Mouse (Mus musculus) embryonic facial prominence, embryonic 10.5 days (tissue): ENCODE measurements around the gene Gm20765. TPM values are rescaled to one million over a fixed set of nuclear protein-coding genes. Genes with fewer than 3 reads are reported as not detected.
"Not testable (repeated sequence)": the region's sequence is repeated elsewhere in the genome, so short reads cannot be mapped to it uniquely, and the experiment has no call there.

ENCODE experiments used
- DNase-seq: peaks from one replicate; pipeline ENCODE4 v3.0.0-alpha.2; 2017; ENCODE audit warnings: low spot score
- H3K27ac ChIP-seq: fragments of 300-500 bp; sonication (generic); replicated peaks from 2 replicates; pipeline ENCODE4 v1.5.1; 2016; ENCODE audit warnings: mild to moderate bottlenecking
- H3K27me3 ChIP-seq: fragments of 300-500 bp; sonication (generic); replicated peaks from 2 replicates; pipeline ENCODE4 v1.6.1; 2016; ENCODE audit warnings: low read depth, mild to moderate bottlenecking; ENCODE audit not compliant: poor library complexity, severe bottlenecking
- H3K36me3 ChIP-seq: fragments of 300-500 bp; sonication (generic); replicated peaks from 2 replicates; pipeline ENCODE4 v1.6.1; 2016; ENCODE audit warnings: mild to moderate bottlenecking, moderate library complexity
- H3K4me1 ChIP-seq: fragments of 300-500 bp; sonication (generic); 2 replicates; pipeline ENCODE4 v1.6.1; 2016
- H3K4me3 ChIP-seq: fragments of 300-500 bp; sonication (generic); 2 replicates; pipeline ENCODE4 v1.5.1; 2016; ENCODE audit warnings: mild to moderate bottlenecking, moderate library complexity
- H3K9me3 ChIP-seq: fragments of 300-500 bp; sonication (generic); 2 replicates; pipeline ENCODE4 v1.6.1; 2016; ENCODE audit warnings: mild to moderate bottlenecking
- WGBS: fragments of 180-500 bp; shearing (Covaris S2); methylation state at CpG from one replicate; pipeline ENCODE4 v1.1.7; 2016; 5-methylcytosine and 5-hydroxymethylcytosine counted together
- polyA plus RNA-seq: library from polyadenylated mRNA; unstranded; fragments of >200 nt; fragmentation: Nextera tagmentation; extraction: Ambion mirVana; gene quantifications from 2 replicates; pipeline ENCODE4 v1.2.1, GENCODE M21; 2016

Gm20765 gene
- polyA plus RNA-seq: not detected in 2 replicates

- H3K36me3 ChIP-seq, DNase-seq, H3K9me3 ChIP-seq, H3K27me3 ChIP-seq, H3K4me3 ChIP-seq, H3K4me1 ChIP-seq, H3K27ac ChIP-seq: not testable (repeated sequence)
- no CpG with 5 or more reads among the region's 3 CpGs for WGBS
Observed at GRCm38 (mm10) chr10:104185233-104185632, at the start of gene Gm20765. Gene Gm20765 (plus strand): TSS chr10:104185533.

GRCm38 (mm10) chr10:104142687-104143086 is 42.6 kb upstream of the Gm20765 start, which contains the start of gene Gm21293:
Gene Gm21293 (plus strand): TSS chr10:104142987.
- not testable (repeated sequence) for H3K4me3 ChIP-seq, H3K36me3 ChIP-seq, H3K9me3 ChIP-seq, H3K27ac ChIP-seq, H3K27me3 ChIP-seq, DNase-seq, H3K4me1 ChIP-seq
- no CpG with 5 or more reads among the region's 3 CpGs for WGBS

GRCm38 (mm10) chr10:104151197-104151596 is 34.1 kb upstream of the Gm20765 start, which contains the start of gene Gm6763:
Gene Gm6763 (plus strand): TSS chr10:104151497.
- H3K4me1 ChIP-seq, H3K36me3 ChIP-seq, H3K9me3 ChIP-seq, H3K4me3 ChIP-seq, H3K27ac ChIP-seq, H3K27me3 ChIP-seq, DNase-seq: not testable (repeated sequence)
- WGBS: no CpG with 5 or more reads among the region's 3 CpGs

- not testable (repeated sequence) for H3K36me3 ChIP-seq, DNase-seq, H3K9me3 ChIP-seq, H3K4me1 ChIP-seq, H3K27me3 ChIP-seq, H3K27ac ChIP-seq, H3K4me3 ChIP-seq
- WGBS: no CpG with 5 or more reads among the region's 3 CpGs
Observed at GRCm38 (mm10) chr10:104159706-104160105, 25.6 kb upstream of the Gm20765 start, which contains the start of gene Gm8764. Gene Gm8764 (plus strand): TSS chr10:104160006.

- DNase-seq, H3K36me3 ChIP-seq, H3K4me3 ChIP-seq, H3K27ac ChIP-seq, H3K27me3 ChIP-seq, H3K9me3 ChIP-seq, H3K4me1 ChIP-seq: not testable (repeated sequence)
- WGBS: no CpG with 5 or more reads among the region's 3 CpGs
Observed at GRCm38 (mm10) chr10:104168215-104168614, 17.1 kb upstream of the Gm20765 start, which contains the start of gene Gm21304. Gene Gm21304 (plus strand): TSS chr10:104168515.

GRCm38 (mm10) chr10:104176724-104177123 is 8.6 kb upstream of the Gm20765 start, which contains the start of gene Gm21312:
Gene Gm21312 (plus strand): TSS chr10:104177024.
- WGBS: no CpG with 5 or more reads among the region's 3 CpGs
- not testable (repeated sequence) for DNase-seq, H3K9me3 ChIP-seq

GRCm38 (mm10) chr10:104193742-104194141 is 8.4 kb downstream of the Gm20765 start, which contains the start of gene Gm4340:
Gene Gm4340 (plus strand): TSS chr10:104194042.
- not testable (repeated sequence) for H3K27me3 ChIP-seq, H3K4me1 ChIP-seq, H3K27ac ChIP-seq, H3K4me3 ChIP-seq, DNase-seq, H3K36me3 ChIP-seq, H3K9me3 ChIP-seq
- WGBS: no CpG with 5 or more reads among the region's 3 CpGs

More at GRCm38 (mm10) chr10:104176724-104177123, 8.6 kb upstream of the Gm20765 start, which contains the start of gene Gm21312:
- not testable (repeated sequence) for H3K4me1 ChIP-seq, H3K36me3 ChIP-seq, H3K27ac ChIP-seq, H3K4me3 ChIP-seq, H3K27me3 ChIP-seq

- no peak for DNase-seq
- Histone ChIP-seq H3K9me3 (no peaks in the 10 kb centered on the region), H3K27me3 (no peaks in the 10 kb centered on the region), H3K27ac (no peak overlapping the region), H3K36me3 (no peaks in the 10 kb centered on the region), H3K4me3 (no peak overlapping the region), H3K4me1 (no peaks in the 10 kb centered on the region)
- WGBS: 87% methylated on average over 1 of the region's 1 CpGs
Observed at GRCm38 (mm10) chr10:104209655-104210054, 24.3 kb downstream of the Gm20765 start.

- 79% methylated on average over 3 of the region's 3 CpGs for WGBS
- no peak overlapping the region for H3K27ac ChIP-seq
- no peak overlapping the region for H3K4me3 ChIP-seq
- no peaks in the 10 kb centered on the region for H3K27me3 ChIP-seq
- no peak for DNase-seq
- H3K36me3 ChIP-seq: no peaks in the 10 kb centered on the region
- H3K4me1 ChIP-seq: no peaks in the 10 kb centered on the region
- no peaks in the 10 kb centered on the region for H3K9me3 ChIP-seq
Observed at GRCm38 (mm10) chr10:104210268-104210990, 25.1 kb downstream of the Gm20765 start.

GRCm38 (mm10) chr10:104214527-104214926 is 29.2 kb downstream of the Gm20765 start:
- Histone ChIP-seq H3K9me3 (no peaks in the 10 kb centered on the region), H3K4me3 (no peak overlapping the region), H3K36me3 (no peaks in the 10 kb centered on the region), H3K4me1 (no peaks in the 10 kb centered on the region), H3K27me3 (no peaks in the 10 kb centered on the region), H3K27ac (no peak overlapping the region)
- no peak for DNase-seq
- 91% methylated on average over 5 of the region's 5 CpGs for WGBS

GRCm38 (mm10) chr10:104220303-104221021 is 35.1 kb downstream of the Gm20765 start:
- no peaks in the 10 kb centered on the region for H3K36me3 ChIP-seq
- H3K27ac ChIP-seq: no peak overlapping the region
- DNase-seq: no peak
- H3K4me1 ChIP-seq: no peaks in the 10 kb centered on the region
- H3K4me3 ChIP-seq: no peak overlapping the region
- H3K27me3 ChIP-seq: no peaks in the 10 kb centered on the region
- 92% methylated on average over 6 of the region's 6 CpGs for WGBS
- no peaks in the 10 kb centered on the region for H3K9me3 ChIP-seq
